Mouse (Mus musculus) heart, embryonic 12.5 days (tissue): ENCODE data around the gene Zfp512b. TPM values are rescaled to one million over a fixed set of nuclear protein-coding genes. Genes with fewer than 3 reads are reported as not detected.

Source experiments
- ATAC-seq: fragments of 200-750 bp; cut with Nextera tagmentation; 2 replicates; pipeline ENCODE4 v1.8.0; 2017; ENCODE audit warnings: moderate TSS enrichment, moderate library complexity; ENCODE audit not compliant: insufficient number of reproducible peaks, low FRiP score
- H3K27ac ChIP-seq: fragments of 300-500 bp; sonication (generic); 2 replicates; pipeline ENCODE4 v1.5.1; 2016; ENCODE audit warnings: mild to moderate bottlenecking, moderate library complexity; ENCODE audit not compliant: poor library complexity, severe bottlenecking
- H3K27me3 ChIP-seq: fragments of 300-500 bp; sonication (generic); replicated peaks from 2 replicates; pipeline ENCODE4 v1.6.1; 2016; ENCODE audit warnings: mild to moderate bottlenecking, moderate library complexity
- H3K36me3 ChIP-seq: fragments of 300-500 bp; sonication (generic); 2 replicates; pipeline ENCODE4 v1.6.1; 2016; ENCODE audit warnings: mild to moderate bottlenecking, moderate library complexity
- H3K4me1 ChIP-seq: fragments of 300-500 bp; sonication (generic); replicated peaks from 2 replicates; pipeline ENCODE4 v1.6.1; 2016; ENCODE audit warnings: mild to moderate bottlenecking
- H3K4me2 ChIP-seq: fragments of 300-500 bp; sonication (generic); 2 replicates; pipeline ENCODE4 v1.6.1; 2016; ENCODE audit warnings: mild to moderate bottlenecking, moderate library complexity
- H3K4me3 ChIP-seq: fragments of 300-500 bp; sonication (generic); 2 replicates; pipeline ENCODE4 v1.5.1; 2016; ENCODE audit warnings: mild to moderate bottlenecking
- H3K9ac ChIP-seq: fragments of 300-500 bp; sonication (generic); 2 replicates; pipeline ENCODE4 v1.6.1; 2016; ENCODE audit warnings: mild to moderate bottlenecking, moderate library complexity
- H3K9me3 ChIP-seq: fragments of 300-500 bp; sonication (generic); replicated peaks from 2 replicates; pipeline ENCODE4 v1.6.1; 2016; ENCODE audit warnings: mild to moderate bottlenecking, moderate library complexity
- WGBS: fragments of 180-500 bp; shearing (Covaris S2); methylation state at CpG from one replicate; pipeline ENCODE4 v1.1.7; 2016; 5-methylcytosine and 5-hydroxymethylcytosine counted together
- polyA plus RNA-seq: library from polyadenylated mRNA; unstranded; fragments of >200 nt; fragmentation: Nextera tagmentation; extraction: Ambion mirVana; gene quantifications from 2 replicates; pipeline ENCODE4 v1.2.1, GENCODE M21; 2016

The Zfp512b gene
- polyA plus RNA-seq, result 44.8 and 46.1 TPM in 2 replicates

GRCm38 (mm10) chr2:181592231-181593041, at the start of gene Zfp512b:
Zfp512b (minus strand) TSS chr2:181592803.
- peaks cover 35% of the 10 kb centered on the region for H3K36me3 ChIP-seq
- H3K9ac ChIP-seq, result peak within 1 kb of the TSS; percentile 93
- no peaks in the 10 kb centered on the region for H3K9me3 ChIP-seq
- H3K4me3 ChIP-seq, result peak within 1 kb of the TSS; percentile 83
- WGBS, result under 1% methylated on average over 75 of the region's 97 CpGs
- peaks cover 16% of the 10 kb centered on the region for H3K4me1 ChIP-seq
- H3K27ac ChIP-seq, result peak within 1 kb of the TSS; percentile 73; the same call in 1 of the 2 replicates
- peak; percentile 76 for ATAC-seq
- H3K27me3 ChIP-seq, result no peaks in the 10 kb centered on the region
- peak within 1 kb of the TSS; percentile 84 for H3K4me2 ChIP-seq

GRCm38 (mm10) chr2:181635865-181636264, 43.3 kb upstream of the Zfp512b start:
- no peak overlapping the region for H3K4me3 ChIP-seq
- H3K4me1 ChIP-seq, result no peaks in the 10 kb centered on the region
- ATAC-seq, result no peak
- no peaks in the 10 kb centered on the region for H3K9me3 ChIP-seq
- no peak overlapping the region for H3K4me2 ChIP-seq
- no peak overlapping the region for H3K9ac ChIP-seq
- H3K27ac ChIP-seq, result no peak overlapping the region
- no peaks in the 10 kb centered on the region for H3K27me3 ChIP-seq
- peaks cover 87% of the 10 kb centered on the region for H3K36me3 ChIP-seq
- WGBS, result 86% methylated on average over 3 of the region's 3 CpGs

- Histone ChIP-seq H3K4me2 (no peak overlapping the region), H3K36me3 (peaks cover 77% of the 10 kb centered on the region), H3K4me3 (no peak overlapping the region), H3K9me3 (no peaks in the 10 kb centered on the region), H3K9ac (no peak overlapping the region), H3K27ac (no peak overlapping the region), H3K27me3 (no peaks in the 10 kb centered on the region), H3K4me1 (no peaks in the 10 kb centered on the region)
- no peak for ATAC-seq
- WGBS, result 95% methylated on average over 6 of the region's 6 CpGs
Observed at GRCm38 (mm10) chr2:181632624-181633023, 40.0 kb upstream of the Zfp512b start.

- H3K27me3 ChIP-seq, result no peaks in the 10 kb centered on the region
- no peaks in the 10 kb centered on the region for H3K9me3 ChIP-seq
- no peak overlapping the region for H3K4me3 ChIP-seq
- H3K9ac ChIP-seq, result no peak overlapping the region
- H3K27ac ChIP-seq, result no peak overlapping the region
- no peak overlapping the region for H3K4me2 ChIP-seq
- no peaks in the 10 kb centered on the region for H3K4me1 ChIP-seq
- ATAC-seq, result no peak
- H3K36me3 ChIP-seq, result peaks cover 54% of the 10 kb centered on the region
Observed at GRCm38 (mm10) chr2:181628471-181628870, 35.9 kb upstream of the Zfp512b start.

GRCm38 (mm10) chr2:181623401-181623800, 30.8 kb upstream of the Zfp512b start:
- Histone ChIP-seq H3K36me3 (peaks cover 56% of the 10 kb centered on the region), H3K4me1 (no peaks in the 10 kb centered on the region)

GRCm38 (mm10) chr2:181618761-181619495, 26.3 kb upstream of the Zfp512b start:
- no peak overlapping the region for H3K9ac ChIP-seq
- H3K9me3 ChIP-seq, result no peaks in the 10 kb centered on the region
- H3K36me3 ChIP-seq, result peaks cover 57% of the 10 kb centered on the region
- no peaks in the 10 kb centered on the region for H3K27me3 ChIP-seq
- no peak overlapping the region for H3K27ac ChIP-seq
- ATAC-seq, result no peak
- H3K4me2 ChIP-seq, result no peak overlapping the region
- WGBS, result 83% methylated on average over 5 of the region's 5 CpGs
- no peaks in the 10 kb centered on the region for H3K4me1 ChIP-seq
- H3K4me3 ChIP-seq, result no peak overlapping the region

More at GRCm38 (mm10) chr2:181623401-181623800, 30.8 kb upstream of the Zfp512b start:
- no peak overlapping the region for H3K9ac ChIP-seq
- no peaks in the 10 kb centered on the region for H3K27me3 ChIP-seq
- ATAC-seq, result no peak
- H3K9me3 ChIP-seq, result no peaks in the 10 kb centered on the region
- H3K4me2 ChIP-seq, result no peak overlapping the region
- H3K27ac ChIP-seq, result no peak overlapping the region
- no peak overlapping the region for H3K4me3 ChIP-seq

- no peak overlapping the region for H3K27ac ChIP-seq
- peak overlapping the region; percentile 94; the same call in 1 of the 2 replicates for H3K9ac ChIP-seq
- WGBS, result 66% methylated on average over 4 of the region's 4 CpGs
- no peaks in the 10 kb centered on the region for H3K27me3 ChIP-seq
- H3K4me2 ChIP-seq, result peak overlapping the region; percentile 80
- H3K9me3 ChIP-seq, result no peaks in the 10 kb centered on the region
- peaks cover 4% of the 10 kb centered on the region; the same call in 1 of the 2 replicates for H3K36me3 ChIP-seq
- H3K4me1 ChIP-seq, result peaks cover 14% of the 10 kb centered on the region
- H3K4me3 ChIP-seq, result peak overlapping the region; percentile 94
- ATAC-seq, result no peak
Observed at GRCm38 (mm10) chr2:181602367-181602766, 9.8 kb upstream of the Zfp512b start.

GRCm38 (mm10) chr2:181601751-181602145, 9.1 kb upstream of the Zfp512b start:
- H3K9ac ChIP-seq, result peak overlapping the region; percentile 94
- H3K4me1 ChIP-seq, result peaks cover 14% of the 10 kb centered on the region
- H3K27me3 ChIP-seq, result no peaks in the 10 kb centered on the region
- peaks cover 4% of the 10 kb centered on the region; the same call in 1 of the 2 replicates for H3K36me3 ChIP-seq
- peak overlapping the region; percentile 80 for H3K4me2 ChIP-seq
- 26% methylated on average over 10 of the region's 10 CpGs for WGBS
- no peaks in the 10 kb centered on the region for H3K9me3 ChIP-seq
- H3K27ac ChIP-seq, result peak overlapping the region; percentile 81
- H3K4me3 ChIP-seq, result peak overlapping the region; percentile 94
- no peak for ATAC-seq

- 2% methylated on average over 57 of the region's 57 CpGs for WGBS
- peak overlapping the region; percentile 80 for H3K4me2 ChIP-seq
- H3K27ac ChIP-seq, result peak overlapping the region; percentile 81
- peak overlapping the region; percentile 94 for H3K9ac ChIP-seq
- no peaks in the 10 kb centered on the region for H3K9me3 ChIP-seq
- peaks cover 14% of the 10 kb centered on the region for H3K4me1 ChIP-seq
- no peaks in the 10 kb centered on the region for H3K27me3 ChIP-seq
- peak; percentile 95 for ATAC-seq
- peaks cover 7% of the 10 kb centered on the region; the same call in 1 of the 2 replicates for H3K36me3 ChIP-seq
- peak overlapping the region; percentile 94 for H3K4me3 ChIP-seq
Observed at GRCm38 (mm10) chr2:181600828-181601750, 8.5 kb upstream of the Zfp512b start.

- Histone ChIP-seq H3K27me3 (no peaks in the 10 kb centered on the region), H3K9ac (no peak overlapping the region; the same call in 1 of the 2 replicates), H3K4me3 (peak overlapping the region; percentile 94), H3K4me1 (peaks cover 14% of the 10 kb centered on the region), H3K9me3 (no peaks in the 10 kb centered on the region), H3K27ac (no peak overlapping the region), H3K4me2 (peak overlapping the region; percentile 80), H3K36me3 (0 out of 2 replicates have a peak, but pooled peaks cover 3% of the 10 kb centered on the region)
- no peak for ATAC-seq
- WGBS, result 66% methylated on average over 6 of the region's 6 CpGs
Observed at GRCm38 (mm10) chr2:181600226-181600758, 7.7 kb upstream of the Zfp512b start.
